ENCODE assay signal across 8 mouse cellular contexts in genomic region chr13:42049774-42050125, GRCm38 (mm10). TPM values are rescaled to one million over a fixed set of nuclear protein-coding genes. Genes with fewer than 3 reads are reported as not detected.
A peak's percentile ranks its signal among the peaks of the same experiment; 100 is the strongest.
DNase-seq lines count a peak whose midpoint lies in the region; ATAC-seq and TF ChIP-seq lines count a peak whose summit lies in the region.

No protein-coding gene starts in this region.

- no peaks in the 10 kb centered on the region for H3K36me3 ChIP-seq in heart, embryonic 15.5 days
- no peaks in the 10 kb centered on the region for H3K36me3 ChIP-seq in ES-E14 (ENCODE audit: control insufficient read depth, insufficient read depth, low read length, poor library complexity, severe bottlenecking)
- H3K36me3 ChIP-seq in forebrain, embryonic 15.5 days = no peaks in the 10 kb centered on the region
- H3K36me3 ChIP-seq in liver, postnatal 0 days (replicated peaks; ENCODE audit: insufficient read depth, low read length) = no peaks in the 10 kb centered on the region

- H3K9ac ChIP-seq in heart, embryonic 15.5 days = peak overlapping the region; percentile 73
- H3K9ac ChIP-seq in ES-E14 (ENCODE audit: insufficient read depth, low read depth, low read length, poor library complexity, severe bottlenecking) = peak overlapping the region; percentile 57
- H3K9ac ChIP-seq in forebrain, embryonic 15.5 days (replicated peaks) = peak overlapping the region; percentile 69
- H3K9ac ChIP-seq in liver, postnatal 0 days (replicated peaks) = peak overlapping the region; percentile 63

- no peaks in the 10 kb centered on the region for H3K27me3 ChIP-seq in heart, embryonic 15.5 days
- H3K27me3 ChIP-seq in forebrain, embryonic 15.5 days = no peaks in the 10 kb centered on the region
- no peaks in the 10 kb centered on the region for H3K27me3 ChIP-seq in liver, postnatal 0 days (ENCODE audit: insufficient read depth, low read length)

- ATAC-seq in heart, embryonic 15.5 days (replicated peaks; ENCODE audit: insufficient number of reproducible peaks, insufficient read depth, low FRiP score, low read depth) = no peak
- ATAC-seq in forebrain, embryonic 15.5 days (replicated peaks) = no peak
- ATAC-seq in liver, postnatal 0 days = no peak

- H3K9me3 ChIP-seq in heart, embryonic 15.5 days (replicated peaks) = no peaks in the 10 kb centered on the region
- no peaks in the 10 kb centered on the region for H3K9me3 ChIP-seq in ES-E14 (ENCODE audit: control insufficient read depth, insufficient read depth, low read depth, low read length)
- no peaks in the 10 kb centered on the region for H3K9me3 ChIP-seq in forebrain, embryonic 15.5 days
- H3K9me3 ChIP-seq in liver, postnatal 0 days (ENCODE audit: low read length) = no peaks in the 10 kb centered on the region

- peak overlapping the region; percentile 83 for H3K4me2 ChIP-seq in heart, embryonic 15.5 days
- H3K4me2 ChIP-seq in forebrain, embryonic 15.5 days (replicated peaks) = peak overlapping the region; percentile 83
- peak overlapping the region; percentile 94 for H3K4me2 ChIP-seq in liver, postnatal 0 days (ENCODE audit: low read depth, low read length)

- intact Hi-C loops in heart, postnatal 36 days (cut with DNase I) = loop anchor here (2.0 to 5.0 kb wide), 6 partner anchors 53 to 407 kb away; partner anchors contain the start of gene Edn1
- intact Hi-C loops in left cerebral cortex, postnatal 25 days (cut with DNase I) = loop anchor here (2.0 to 5.0 kb wide), 3 partner anchors 147 to 341 kb away; partner anchors contain the start of gene Edn1

- H3K4me1 ChIP-seq in heart, embryonic 15.5 days (replicated peaks) = peaks cover 24% of the 10 kb centered on the region
- H3K4me1 ChIP-seq in ES-E14 (ENCODE audit: control insufficient read depth in 2 of 2, insufficient read depth in 2 of 2, low read length in 2 of 2, poor library complexity in 1 of 2) = peaks cover 0 to 2% of the 10 kb centered on the region in 2 experiments; a peak in 1 of 4 replicates
- peaks cover 36% of the 10 kb centered on the region for H3K4me1 ChIP-seq in forebrain, embryonic 15.5 days
- H3K4me1 ChIP-seq in liver, postnatal 0 days (ENCODE audit: insufficient read depth) = peaks cover 8% of the 10 kb centered on the region

- under 1% methylated on average over 8 of the region's 8 CpGs for WGBS in heart, embryonic 15.5 days
- under 1% methylated on average over 8 of the region's 8 CpGs for WGBS in forebrain, embryonic 15.5 days
- under 1% methylated on average over 8 of the region's 8 CpGs for WGBS in liver, postnatal 0 days (ENCODE audit: insufficient replicate concordance)

- peak overlapping the region; percentile 97 for H3K4me3 ChIP-seq in heart, embryonic 15.5 days
- peak overlapping the region; percentile 67 to 72 for H3K4me3 ChIP-seq in ES-E14 (ENCODE audit: insufficient read depth in 1 of 2, low read depth in 1 of 2, low read length in 2 of 2, poor library complexity in 1 of 2, severe bottlenecking in 1 of 2)
- peak overlapping the region; percentile 66 for H3K4me3 ChIP-seq in forebrain, embryonic 15.5 days
- H3K4me3 ChIP-seq in liver, postnatal 0 days (ENCODE audit: low read depth, low read length) = peak overlapping the region; percentile 97

- TF ChIP-seq EP300 in liver, postnatal 0 days (IDR thresholded peaks at IDR 0.05; ENCODE audit: low read depth) = no peak

- no peak for DNase-seq in heart, postnatal 36 days
- no peak for DNase-seq in ES-E14 (ENCODE audit: low read depth, low spot score)
- DNase-seq in liver, postnatal 0 days = no peak
- DNase-seq in left cerebral cortex, postnatal 25 days (ENCODE audit: low spot score in 2 of 2) = no peak
- DNase-seq in layer of hippocampus, postnatal 36 days = no peak
- no peak for DNase-seq in thymus, postnatal 36 days

- TF ChIP-seq CTCF in liver, postnatal 0 days (IDR thresholded peaks at IDR 0.05; ENCODE audit: low read depth) = no peak

- in situ Hi-C loops in ES-E14 (cut with MboI; ENCODE audit: low sequenced_read_pairs in 2 of 2, unreplicated experiment in 2 of 2) = no loop called here

- peak overlapping the region; percentile 88 for H3K27ac ChIP-seq in heart, embryonic 15.5 days
- H3K27ac ChIP-seq in ES-E14 (ENCODE audit: insufficient read depth, low read depth, low read length, poor library complexity, severe bottlenecking) = no peak overlapping the region
- H3K27ac ChIP-seq in forebrain, embryonic 15.5 days (replicated peaks) = peak overlapping the region; percentile 70
- H3K27ac ChIP-seq in liver, postnatal 0 days (ENCODE audit: low read depth) = peak overlapping the region; percentile 98

TF ChIP-seq in ES-E14, 5 proteins besides CTCF, POLR2A, EP300 and RAD21:
- no peak for TF ChIP-seq HCFC1 (IDR thresholded peaks at IDR 0.05; ENCODE audit: borderline replicate concordance, insufficient read depth, low read length)
- no peak for TF ChIP-seq ZNF384 (IDR thresholded peaks at IDR 0.05; ENCODE audit: low read depth, low read length)
- TF ChIP-seq MAFK (IDR thresholded peaks at IDR 0.05; ENCODE audit: insufficient read depth, low read depth, low read length) = no peak
- no peak for TF ChIP-seq ZC3H11A (IDR thresholded peaks at IDR 0.05; ENCODE audit: borderline replicate concordance, low read depth, low read length)
- TF ChIP-seq CHD2 (IDR thresholded peaks at IDR 0.05; ENCODE audit: low read depth, low read length) = no peak

RNA-seq across cellular contexts. Expression of gene Hivep1, which starts 2.1 kb away (rescaled TPM):
- 5.0 and 7.6 TPM in 2 replicates for polyA plus RNA-seq in heart, embryonic 15.5 days (2015; fragmentation: Nextera tagmentation; extraction: Ambion mirVana)
- 10 to 100 TPM; 25.6 to 27.4 TPM for total RNA-seq in heart, postnatal 36 days (2021)
- total RNA-seq in ES-E14 (2012; rRNA removed) = 8.1 and 11.1 TPM in 2 replicates
- polyA plus RNA-seq in forebrain, embryonic 15.5 days (2015; fragmentation: Nextera tagmentation; extraction: Ambion mirVana) = 17.7 and 21.9 TPM in 2 replicates
- polyA plus RNA-seq in liver, postnatal 0 days (2015; fragmentation: Nextera tagmentation; extraction: Ambion mirVana) = 3.1 and 4.5 TPM in 2 replicates
- total RNA-seq in left cerebral cortex, postnatal 25 days (2021) = 10 to 100 TPM; 54.3 to 72.7 TPM
- total RNA-seq in layer of hippocampus, postnatal 36 days (2021) = 10 to 100 TPM; 24.2 TPM
